In genomic region chr8:6606854-6607535, GRCm38 (mm10) we compare ENCODE assay signal across 9 mouse cellular contexts.
DNase-seq lines count a peak whose midpoint lies in the region; ATAC-seq lines count a peak whose summit lies in the region.
"Had no signal": no experiment of that assay in that cellular context is flagged by ENCODE, and none has a peak within 500 bp of the region (broad histone marks: within the 10 kb centered on the region; RNA-seq: fewer than 3 reads in every experiment).

No protein-coding gene starts in this region.

- no peak for DNase-seq in heart, adult 11 months
- peak; percentile 20 for DNase-seq in embryo, embryonic 9.5 days (ENCODE audit: extremely low spot score)
- peak; percentile 24 to 49 for DNase-seq in layer of hippocampus, adult 8-10 months (ENCODE audit: low spot score in 2 of 2)
- peak; percentile 41 for DNase-seq in neural tube, embryonic 11.5 days (ENCODE audit: low spot score)
- DNase-seq in kidney, postnatal 4 days, result no peak
- no peak for DNase-seq in spleen, postnatal 36 days (ENCODE audit: low spot score in 2 of 2)

- no peak overlapping the region for H3K9ac ChIP-seq in heart, embryonic 13.5 days
- H3K9ac ChIP-seq in neural tube, embryonic 11.5 days (ENCODE audit: low read length), result no peak overlapping the region

- ATAC-seq in heart, embryonic 13.5 days (ENCODE audit: extremely low read depth, insufficient number of reproducible peaks, low FRiP score, low TSS enrichment), result no peak
- peak; percentile 86 for ATAC-seq in neural tube, embryonic 11.5 days (ENCODE audit: insufficient read depth, low FRiP score, low TSS enrichment)
- no peak for ATAC-seq in activated CD4-positive, CD25-positive, alpha-beta regulatory T cell, adult 4 months
- ATAC-seq: CD4-positive, CD25-positive, alpha-beta regulatory T cell, adult 4 months had no signal

- H3K27ac ChIP-seq in heart, embryonic 13.5 days (replicated peaks), result no peak overlapping the region
- H3K27ac ChIP-seq in neural tube, embryonic 11.5 days (ENCODE audit: low read depth, low read length), result no peak overlapping the region

- peaks cover 5% of the 10 kb centered on the region; the same call in 1 of the 2 replicates for H3K4me1 ChIP-seq in heart, embryonic 13.5 days
- H3K4me1 ChIP-seq in neural tube, embryonic 11.5 days (ENCODE audit: control insufficient read depth, insufficient read depth, low read length), result no peaks in the 10 kb centered on the region; the same call in 1 of the 2 replicates

- no peaks in the 10 kb centered on the region for H3K27me3 ChIP-seq in heart, embryonic 13.5 days (replicated peaks)
- H3K27me3 ChIP-seq in neural tube, embryonic 11.5 days (ENCODE audit: control insufficient read depth, insufficient read depth, low read length), result no peaks in the 10 kb centered on the region

- no peak overlapping the region for H3K4me3 ChIP-seq in heart, embryonic 13.5 days
- no peak overlapping the region for H3K4me3 ChIP-seq in neural tube, embryonic 11.5 days (ENCODE audit: low read depth, low read length)

- no peaks in the 10 kb centered on the region for H3K9me3 ChIP-seq in heart, embryonic 13.5 days
- H3K9me3 ChIP-seq in neural tube, embryonic 11.5 days (ENCODE audit: control insufficient read depth, low read length), result no peaks in the 10 kb centered on the region

- 0 out of 2 replicates have a peak overlapping the region, but pooled peaks have one; percentile 4 for H3K4me2 ChIP-seq in heart, embryonic 13.5 days
- no peak overlapping the region for H3K4me2 ChIP-seq in neural tube, embryonic 11.5 days (ENCODE audit: low read depth)

- WGBS in heart, embryonic 13.5 days, result 25% methylated on average over 9 of the region's 9 CpGs
- WGBS in neural tube, embryonic 11.5 days, result 23% methylated on average over 9 of the region's 9 CpGs

- H3K36me3 ChIP-seq in heart, embryonic 13.5 days, result no peaks in the 10 kb centered on the region
- no peaks in the 10 kb centered on the region for H3K36me3 ChIP-seq in neural tube, embryonic 11.5 days (ENCODE audit: control insufficient read depth, insufficient read depth, low read length)

Comparison
In these comparisons a context has a peak if more than half of its experiments do, and no peak if none do; other contexts are left out.
1. DNase-seq: peak in embryo, embryonic 9.5 days (single experiment), layer of hippocampus, adult 8-10 months (2 of 2) and neural tube, embryonic 11.5 days (single experiment); none in heart, adult 11 months (single experiment), kidney, postnatal 4 days (0 of 2) and spleen, postnatal 36 days (0 of 2).